Mouse (Mus musculus): Measurements from ENCODE around the gene Magee2. TPM values are rescaled to one million over a fixed set of nuclear protein-coding genes. Genes with fewer than 3 reads are reported as not detected.
"Not testable (repeated sequence)": the region's sequence is repeated elsewhere in the genome, so short reads cannot be mapped to it uniquely, and the experiment has no call there.

Magee2 gene
- 9.1 and 9.3 TPM in 2 replicates for polyA plus RNA-seq (2016; fragmentation: Nextera tagmentation; extraction: Ambion mirVana)

GRCm38 (mm10) chrX:104856751-104857341 lies at the start of gene Magee2:
Magee2 (minus strand) TSS chrX:104857267.
- H3K9ac ChIP-seq (replicated peaks) = peak within 1 kb of the TSS; percentile 59
- H3K4me3 ChIP-seq = peak within 1 kb of the TSS; percentile 49
- peaks cover 63% of the 10 kb centered on the region for H3K27me3 ChIP-seq
- peak within 1 kb of the TSS; percentile 54 for H3K4me2 ChIP-seq (replicated peaks)
- peak within 1 kb of the TSS; percentile 42; the same call in 1 of the 2 replicates for H3K27ac ChIP-seq (replicated peaks)
- no peaks in the 10 kb centered on the region for H3K4me1 ChIP-seq
- WGBS = 24% methylated on average over 37 of the region's 37 CpGs
- no peaks in the 10 kb centered on the region for H3K9me3 ChIP-seq
- peak; percentile 94 for ATAC-seq (ENCODE audit: low FRiP score, low read depth)
- H3K36me3 ChIP-seq = no peaks in the 10 kb centered on the region

GRCm38 (mm10) chrX:104853610-104854009 lies 3.5 kb downstream of the Magee2 start:
- H3K36me3 ChIP-seq = no peaks in the 10 kb centered on the region
- H3K27ac ChIP-seq (replicated peaks) = no peak overlapping the region
- no peak overlapping the region for H3K9ac ChIP-seq (replicated peaks)
- no peak overlapping the region for H3K4me3 ChIP-seq
- WGBS = 42% methylated on average over 9 of the region's 9 CpGs
- peak overlapping the region; percentile 22 for H3K4me2 ChIP-seq (replicated peaks)
- H3K9me3 ChIP-seq = no peaks in the 10 kb centered on the region
- H3K4me1 ChIP-seq = no peaks in the 10 kb centered on the region
- H3K27me3 ChIP-seq = peaks cover 69% of the 10 kb centered on the region
- ATAC-seq (ENCODE audit: low FRiP score, low read depth) = no peak

GRCm38 (mm10) chrX:104817583-104817982 lies 39.5 kb downstream of the Magee2 start:
- 31% methylated on average over 4 of the region's 5 CpGs for WGBS
- peaks cover 19% of the 10 kb centered on the region for H3K27me3 ChIP-seq
- H3K27ac ChIP-seq (replicated peaks); H3K9ac ChIP-seq (replicated peaks); ATAC-seq (ENCODE audit: low FRiP score, low read depth); H3K4me3 ChIP-seq; H3K4me1 ChIP-seq; H3K36me3 ChIP-seq; H3K9me3 ChIP-seq; H3K4me2 ChIP-seq (replicated peaks): not testable (repeated sequence)

- not testable (repeated sequence) for ATAC-seq (ENCODE audit: low FRiP score, low read depth)
- 84% methylated on average over 1 of the region's 3 CpGs for WGBS
These were observed 40.1 kb downstream of the Magee2 start for GRCm38 (mm10) chrX:104816987-104817386.

GRCm38 (mm10) chrX:104813704-104814103 lies 43.4 kb downstream of the Magee2 start:
- H3K36me3 ChIP-seq; ATAC-seq (ENCODE audit: low FRiP score, low read depth); H3K4me2 ChIP-seq (replicated peaks); H3K4me3 ChIP-seq; H3K27ac ChIP-seq (replicated peaks); H3K9ac ChIP-seq (replicated peaks); H3K9me3 ChIP-seq; H3K4me1 ChIP-seq: not testable (repeated sequence)
- H3K27me3 ChIP-seq = peaks cover 19% of the 10 kb centered on the region
- WGBS = 73% methylated on average over 4 of the region's 4 CpGs

More at GRCm38 (mm10) chrX:104816987-104817386, 40.1 kb downstream of the Magee2 start:
- not testable (repeated sequence) for H3K4me3 ChIP-seq; H3K9ac ChIP-seq (replicated peaks); H3K4me1 ChIP-seq; H3K36me3 ChIP-seq; H3K9me3 ChIP-seq; H3K27ac ChIP-seq (replicated peaks); H3K4me2 ChIP-seq (replicated peaks)
- peaks cover 19% of the 10 kb centered on the region for H3K27me3 ChIP-seq

Other genes with a start within 250 kb of the Magee2 start
- 10.5 and 11.0 TPM in 2 replicates for gene Zdhhc15, start 186.2 kb downstream of the Magee2 start, polyA plus RNA-seq (2016; fragmentation: Nextera tagmentation; extraction: Ambion mirVana)
- 54.5 and 55.2 TPM in 2 replicates for gene Pbdc1, start 222.5 kb upstream of the Magee2 start, polyA plus RNA-seq (2016; fragmentation: Nextera tagmentation; extraction: Ambion mirVana)